Mouse (Mus musculus) cerebellum, adult 2 months (tissue): ENCODE data around the gene P2rx5.

Experiments
- CTCF ChIP-seq: fragments of 200-500 bp; IDR thresholded peaks from 2 replicates; pipeline ENCODE4 v1.5.1; 2011; ENCODE audit warnings: low read depth, mild to moderate bottlenecking, control low read depth, low read length, moderate library complexity, borderline replicate concordance; ENCODE audit not compliant: insufficient read depth
- POLR2A ChIP-seq: fragments of 200-500 bp; IDR thresholded peaks from 2 replicates; pipeline ENCODE4 v1.6.1; 2011; ENCODE audit warnings: low read length, control low read depth, borderline replicate concordance; ENCODE audit not compliant: insufficient read depth

DNA sequence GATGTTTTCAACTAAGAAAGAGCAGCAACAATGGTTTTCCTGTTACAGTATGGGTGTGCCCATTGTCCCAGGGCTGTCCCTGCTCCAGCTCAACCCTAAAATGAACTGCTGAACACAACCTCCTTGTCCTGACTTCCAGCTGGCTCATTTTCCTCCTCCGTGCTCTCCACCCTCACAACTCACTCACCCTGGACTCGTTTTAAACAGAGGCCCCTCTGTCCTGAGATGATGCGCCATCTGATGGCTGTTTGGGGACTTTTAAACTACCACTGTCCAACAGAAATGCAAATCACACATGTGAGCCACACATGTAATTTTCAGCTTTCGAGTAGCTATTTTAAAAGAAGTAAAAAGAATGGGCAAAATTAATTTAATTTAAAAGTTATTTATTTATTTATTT, 41.4 kb downstream of the P2rx5 start:
- TF ChIP-seq POLR2A: no peak
- TF ChIP-seq CTCF: no peak; the same call in 1 of the 2 replicates
